8 mouse cellular contexts compared by ENCODE assay signal in genomic region chr12:77009202-77010030, GRCm38 (mm10). TPM values are rescaled to one million over a fixed set of nuclear protein-coding genes. Genes with fewer than 3 reads are reported as not detected.
A peak's percentile ranks its signal among the peaks of the same experiment; 100 is the strongest.
DNase-seq lines count a peak whose midpoint lies in the region; ATAC-seq and TF ChIP-seq lines count a peak whose summit lies in the region.

No protein-coding gene starts in this region.

- no peaks in the 10 kb centered on the region for H3K36me3 ChIP-seq in hindbrain, postnatal 0 days (ENCODE audit: insufficient read depth, low read length)
- no peaks in the 10 kb centered on the region for H3K36me3 ChIP-seq in hindbrain, embryonic 13.5 days
- no peaks in the 10 kb centered on the region for H3K36me3 ChIP-seq in heart, embryonic 15.5 days
- H3K36me3 ChIP-seq in neural tube, embryonic 15.5 days = no peaks in the 10 kb centered on the region

- H3K4me3 ChIP-seq in hindbrain, postnatal 0 days (ENCODE audit: low read length) = no peak overlapping the region
- H3K4me3 ChIP-seq in hindbrain, embryonic 13.5 days = no peak overlapping the region
- H3K4me3 ChIP-seq in heart, embryonic 15.5 days = no peak overlapping the region
- no peak overlapping the region for H3K4me3 ChIP-seq in neural tube, embryonic 15.5 days (replicated peaks)

- H3K4me1 ChIP-seq in hindbrain, postnatal 0 days (ENCODE audit: insufficient read depth, low read length) = no peaks in the 10 kb centered on the region
- peaks cover 12% of the 10 kb centered on the region for H3K4me1 ChIP-seq in hindbrain, embryonic 13.5 days (replicated peaks)
- no peaks in the 10 kb centered on the region for H3K4me1 ChIP-seq in heart, embryonic 15.5 days (replicated peaks)
- H3K4me1 ChIP-seq in neural tube, embryonic 15.5 days = peaks cover 12% of the 10 kb centered on the region

- peak overlapping the region; percentile 11; the same call in 1 of the 2 replicates for H3K27ac ChIP-seq in hindbrain, postnatal 0 days
- no peak overlapping the region for H3K27ac ChIP-seq in hindbrain, embryonic 13.5 days
- H3K27ac ChIP-seq in heart, embryonic 15.5 days = no peak overlapping the region
- H3K27ac ChIP-seq in neural tube, embryonic 15.5 days (replicated peaks) = no peak overlapping the region

- H3K9ac ChIP-seq in hindbrain, postnatal 0 days (replicated peaks; ENCODE audit: low read length) = no peak overlapping the region
- no peak overlapping the region for H3K9ac ChIP-seq in hindbrain, embryonic 13.5 days
- H3K9ac ChIP-seq in heart, embryonic 15.5 days = no peak overlapping the region
- no peak overlapping the region for H3K9ac ChIP-seq in neural tube, embryonic 15.5 days (replicated peaks)

- ATAC-seq in hindbrain, postnatal 0 days = peak; percentile 67; the same call in 1 of the 2 replicates
- no peak for ATAC-seq in hindbrain, embryonic 13.5 days (ENCODE audit: low FRiP score)
- no peak for ATAC-seq in heart, embryonic 15.5 days (replicated peaks; ENCODE audit: insufficient number of reproducible peaks, insufficient read depth, low FRiP score, low read depth)
- peak; percentile 86 for ATAC-seq in megakaryocyte-erythroid progenitor cell, adult 5-6 weeks (replicated peaks; ENCODE audit: low FRiP score, low TSS enrichment, poor library complexity, severe bottlenecking)
- ATAC-seq in neural tube, embryonic 15.5 days (ENCODE audit: low FRiP score) = no peak

- 53% methylated on average over 20 of the region's 20 CpGs for WGBS in hindbrain, postnatal 0 days
- WGBS in hindbrain, embryonic 13.5 days = 67% methylated on average over 20 of the region's 20 CpGs
- 47% methylated on average over 20 of the region's 20 CpGs for WGBS in heart, embryonic 15.5 days
- WGBS in neural tube, embryonic 15.5 days = 58% methylated on average over 20 of the region's 20 CpGs

- peak; percentile 75 for DNase-seq in hindbrain, postnatal 0 days (ENCODE audit: low spot score)
- DNase-seq in A20 (ENCODE audit: low read depth, low spot score) (peak; percentile 54), ZHBTc4 (ENCODE audit: low read depth, low spot score) (peak; percentile 28)
- DNase-seq in frontal cortex, postnatal 14 days (ENCODE audit: low spot score in 2 of 2) = no peak

- no peak overlapping the region for H3K4me2 ChIP-seq in hindbrain, postnatal 0 days (ENCODE audit: low read depth, low read length)
- H3K4me2 ChIP-seq in hindbrain, embryonic 13.5 days = no peak overlapping the region
- peak overlapping the region; percentile 32 for H3K4me2 ChIP-seq in heart, embryonic 15.5 days
- H3K4me2 ChIP-seq in neural tube, embryonic 15.5 days = no peak overlapping the region

- H3K27me3 ChIP-seq in hindbrain, postnatal 0 days (ENCODE audit: insufficient read depth, low read length) = no peaks in the 10 kb centered on the region
- no peaks in the 10 kb centered on the region for H3K27me3 ChIP-seq in hindbrain, embryonic 13.5 days
- no peaks in the 10 kb centered on the region for H3K27me3 ChIP-seq in heart, embryonic 15.5 days
- H3K27me3 ChIP-seq in neural tube, embryonic 15.5 days (replicated peaks) = no peaks in the 10 kb centered on the region

- peak; percentile 52 for TF ChIP-seq CTCF in hindbrain, postnatal 0 days (IDR thresholded peaks at IDR 0.05; ENCODE audit: low read depth)

- no peaks in the 10 kb centered on the region for H3K9me3 ChIP-seq in hindbrain, postnatal 0 days (ENCODE audit: low read length)
- H3K9me3 ChIP-seq in hindbrain, embryonic 13.5 days = no peaks in the 10 kb centered on the region
- no peaks in the 10 kb centered on the region for H3K9me3 ChIP-seq in heart, embryonic 15.5 days (replicated peaks)
- H3K9me3 ChIP-seq in neural tube, embryonic 15.5 days (replicated peaks) = no peaks in the 10 kb centered on the region

RNA-seq across cellular contexts. Expression of gene Max, which starts 47.4 kb away (rescaled TPM):
- total RNA-seq in hindbrain, postnatal 0 days (2014; rRNA removed) = 44.0 and 60.1 TPM in 2 replicates
- polyA plus RNA-seq in hindbrain, postnatal 0 days (2015; fragmentation: Nextera tagmentation; extraction: Ambion mirVana) = 18.2 TPM in 2 replicates
- 16.6 and 16.8 TPM in 2 replicates for polyA plus RNA-seq in hindbrain, embryonic 13.5 days (2015; fragmentation: Nextera tagmentation; extraction: Ambion mirVana)
- polyA plus RNA-seq in heart, embryonic 15.5 days (2015; fragmentation: Nextera tagmentation; extraction: Ambion mirVana) = 8.4 and 9.1 TPM in 2 replicates
- total RNA-seq in megakaryocyte-erythroid progenitor cell, adult 5-6 weeks (2014; fragmentation: Nextera tagmentation) = 108 and 111 TPM in 2 replicates
- 91.3 and 139 TPM in 2 replicates for total RNA-seq in megakaryocyte-erythroid progenitor cell, adult 5-6 weeks (2017)
- polyA plus RNA-seq in neural tube, embryonic 15.5 days (2015; fragmentation: Nextera tagmentation; extraction: Ambion mirVana) = 18.6 and 25.7 TPM in 2 replicates

Comparison
In these comparisons a context has a peak if more than half of its experiments do, and no peak if none do; other contexts are left out.
1. ATAC-seq: peak in hindbrain, postnatal 0 days (single experiment) and megakaryocyte-erythroid progenitor cell, adult 5-6 weeks (single experiment); none in hindbrain, embryonic 13.5 days (single experiment), heart, embryonic 15.5 days (single experiment) and neural tube, embryonic 15.5 days (single experiment).
2. DNase-seq: peak in hindbrain, postnatal 0 days (single experiment), A20 (single experiment) and ZHBTc4 (single experiment); none in frontal cortex, postnatal 14 days (0 of 2).